Mouse (Mus musculus) spleen, postnatal 14 days (tissue): ENCODE results near the gene Bicc1.

Experiments used
- DNase-seq, 2 experiments: peaks; one replicate each; pipeline ENCODE4 v3.0.0; 2021 to 2022; ENCODE audit warnings: low spot score in 2 of 2

Bicc1 gene

GRCm38 (mm10) chr10:71159676-71160235 lies at the start of gene Bicc1:
TSS of gene Bicc1 (minus strand) at chr10:71159700.
- no peak for DNase-seq

DNA sequence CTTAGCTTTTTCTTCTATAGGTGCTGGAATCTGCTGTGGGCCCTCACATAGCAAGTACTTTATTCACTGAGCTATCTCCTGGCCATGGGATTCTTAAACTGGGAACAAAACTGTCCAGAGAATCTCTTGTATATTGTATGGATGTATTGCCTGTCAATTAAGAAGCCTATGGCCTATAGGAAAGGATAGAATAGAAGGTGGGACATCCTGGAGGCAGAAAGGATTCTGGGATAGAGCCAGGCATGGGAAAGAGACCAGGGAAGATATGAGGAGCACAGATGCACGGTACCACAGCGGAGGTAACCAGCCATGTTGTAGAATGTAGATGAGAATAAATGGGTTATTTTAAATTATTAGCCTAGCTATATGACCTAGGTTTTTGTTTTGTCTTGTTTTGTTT lies 42.0 kb upstream of the Bicc1 start:
- no peak for DNase-seq

DNA sequence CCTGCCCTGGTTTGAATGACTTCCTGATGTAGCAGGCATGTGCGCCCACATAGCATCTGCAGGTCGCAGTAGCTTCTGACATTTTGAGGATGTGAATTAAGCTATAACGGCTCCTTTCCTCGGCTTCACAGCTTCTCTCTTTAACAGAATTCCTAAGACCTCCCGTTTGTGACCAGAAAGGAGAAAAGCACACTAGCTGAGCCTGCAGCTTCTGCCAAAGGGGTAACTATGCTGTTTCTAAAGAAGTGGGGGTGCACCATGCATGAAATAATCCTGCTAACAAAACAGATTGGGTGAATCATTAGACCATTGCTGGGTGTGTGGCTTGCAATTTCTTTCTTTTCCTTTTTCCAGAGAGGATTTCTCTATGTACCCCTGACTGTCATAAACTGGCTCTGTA lies 41.5 kb upstream of the Bicc1 start:
- DNase-seq = no peak

DNA sequence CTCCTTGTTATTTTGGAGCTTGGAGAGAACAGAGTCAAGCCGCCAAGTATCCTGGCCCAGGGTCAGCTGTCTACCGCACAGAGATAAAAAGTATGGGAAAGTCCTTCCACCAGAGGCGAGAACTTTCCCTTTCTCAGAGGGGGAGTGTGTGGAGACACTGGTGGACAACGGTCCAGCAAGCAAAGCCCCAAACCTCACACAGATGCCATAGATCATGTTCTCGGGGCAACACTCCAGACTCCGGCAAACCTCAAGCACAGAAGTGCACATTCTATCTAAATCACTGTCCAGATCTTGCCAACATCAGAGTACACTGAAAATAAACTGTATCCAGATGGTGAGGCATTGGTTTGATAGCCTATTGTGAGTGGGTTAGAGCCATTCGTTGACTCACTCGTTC lies 39.2 kb upstream of the Bicc1 start:
- DNase-seq = no peak

DNA sequence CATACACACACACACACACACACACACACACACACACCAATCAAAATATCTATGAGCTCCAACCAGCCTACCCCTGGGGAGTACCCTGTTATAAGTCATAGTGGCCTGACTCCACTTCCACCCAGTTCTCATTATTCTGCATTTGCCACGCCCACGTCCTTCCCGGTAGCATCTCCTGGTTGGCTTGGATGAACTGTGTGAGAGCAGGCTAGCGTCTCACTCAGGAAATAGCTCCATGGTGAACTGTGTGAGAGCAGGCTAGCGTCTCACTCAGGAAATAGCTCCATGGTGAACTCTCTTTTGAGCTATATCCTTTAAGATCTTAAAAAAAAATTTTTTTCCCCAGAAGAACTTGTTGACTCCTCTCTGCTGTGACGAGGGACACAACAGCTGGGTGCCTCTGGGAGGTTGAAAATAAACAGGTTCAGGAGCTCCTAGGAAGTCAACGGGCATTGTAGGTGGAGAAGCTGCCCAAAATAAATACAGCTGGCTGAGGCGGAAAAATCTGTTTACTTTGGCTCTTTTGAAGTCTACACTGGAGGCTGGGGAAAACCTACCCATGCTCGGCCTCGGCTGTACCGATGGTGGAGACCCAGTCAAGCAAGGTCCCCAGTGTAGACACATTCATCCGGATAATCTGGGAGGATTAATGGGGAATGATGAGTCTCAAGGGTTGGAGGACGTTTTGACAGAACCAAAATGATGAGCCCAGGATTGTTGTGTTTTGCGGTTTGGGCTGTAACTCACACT lies 37.7 kb upstream of the Bicc1 start:
- DNase-seq = no peak

GRCm38 (mm10) chr10:71195501-71195900 lies 36.0 kb upstream of the Bicc1 start:
- no peak for DNase-seq

DNA sequence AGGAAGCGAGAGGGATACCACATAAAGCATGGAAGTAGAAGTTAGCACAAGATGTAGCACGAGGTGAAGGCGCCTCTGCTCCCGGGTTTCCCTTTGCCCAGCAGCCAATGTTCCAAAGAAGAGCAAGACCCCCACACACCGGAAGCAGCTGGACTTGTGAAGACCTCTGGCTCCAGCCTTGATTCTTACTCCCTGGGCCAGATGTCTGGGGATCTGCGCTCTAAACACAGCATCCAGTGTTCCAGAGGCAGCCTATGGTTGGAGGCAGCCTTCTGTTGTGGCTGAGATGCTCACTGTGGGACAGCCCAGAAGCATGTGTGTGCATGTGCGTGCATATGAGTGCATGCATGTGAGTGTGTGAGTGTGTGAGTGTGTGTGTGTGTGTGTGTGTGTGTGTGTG lies 35.2 kb upstream of the Bicc1 start:
- DNase-seq = no peak

DNA sequence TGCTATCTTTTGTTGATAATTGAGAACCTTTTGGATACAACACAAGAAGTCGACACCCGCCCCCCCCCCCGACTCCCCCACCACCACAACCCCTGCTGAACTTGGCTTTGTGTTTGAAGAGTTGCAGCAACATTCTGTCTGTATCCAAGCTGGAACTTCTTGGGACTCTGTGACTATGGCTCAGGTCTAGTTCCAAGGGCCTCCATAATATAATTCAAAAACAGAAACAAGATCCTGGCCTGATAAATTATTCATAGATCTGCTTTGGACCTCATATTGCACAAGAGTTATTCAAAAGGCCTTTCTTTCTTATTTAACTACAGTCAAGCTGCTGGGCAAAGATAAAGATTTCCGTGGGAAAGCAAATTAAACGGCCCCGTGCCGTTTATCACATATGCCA lies 33.8 kb upstream of the Bicc1 start:
- DNase-seq = no peak

DNA sequence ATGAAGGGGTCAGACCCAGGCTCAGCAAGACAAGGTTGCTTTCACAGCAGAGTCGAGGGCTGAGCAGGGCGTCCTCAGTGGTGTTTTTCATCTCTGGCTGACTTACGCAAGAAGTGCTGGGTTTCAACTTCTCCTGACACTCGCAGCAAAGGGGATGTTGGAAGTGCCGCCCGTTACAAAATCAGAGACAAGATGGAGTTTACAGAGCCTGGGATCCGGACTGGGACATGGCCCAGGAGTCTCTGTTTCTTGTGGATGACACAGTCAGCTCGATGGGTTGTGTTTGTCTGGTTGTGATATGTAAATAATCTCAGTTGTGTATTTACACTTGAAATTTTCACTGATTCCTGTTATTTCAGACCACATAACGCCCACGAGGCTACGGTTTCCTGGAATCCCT lies 33.4 kb upstream of the Bicc1 start:
- DNase-seq = no peak

DNA sequence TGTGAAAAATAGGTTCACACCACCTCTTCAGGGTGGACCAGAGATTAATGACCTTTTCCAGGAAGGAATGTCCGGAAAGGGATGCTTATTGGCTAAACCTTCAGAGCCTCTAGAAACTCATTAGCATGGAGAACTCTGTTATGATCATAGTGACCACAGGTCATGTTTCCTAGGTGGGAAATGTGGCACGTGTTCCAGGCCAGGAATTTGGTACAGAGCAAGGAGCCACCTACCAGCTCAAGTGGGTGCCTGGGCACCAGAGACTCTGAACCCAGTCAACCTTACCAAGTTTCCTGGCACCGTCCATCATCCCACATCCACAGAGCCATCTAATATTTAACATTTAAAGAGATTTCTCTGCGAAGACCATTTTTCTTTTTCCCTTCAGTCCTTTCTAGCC lies 29.2 kb upstream of the Bicc1 start:
- DNase-seq = no peak

DNA sequence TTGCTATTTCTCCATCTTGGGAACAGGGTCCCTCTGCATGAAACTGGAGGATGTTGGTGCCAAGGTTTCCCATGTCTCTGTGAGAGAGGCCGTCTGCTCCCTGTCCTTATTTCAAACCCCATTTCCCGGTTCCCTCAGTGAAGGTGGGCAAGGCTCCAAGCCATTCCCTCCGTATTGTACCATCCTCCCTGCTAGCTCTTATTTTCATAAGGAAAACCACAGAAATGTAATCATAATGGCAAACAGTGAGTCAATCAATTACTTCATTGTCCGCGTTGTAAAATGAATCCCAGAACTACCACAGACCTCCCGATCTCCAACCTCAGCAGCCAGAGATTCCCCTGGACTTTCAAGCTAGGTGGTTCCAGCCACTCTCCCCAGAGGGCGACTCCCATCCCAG lies 25.6 kb upstream of the Bicc1 start:
- DNase-seq = no peak

GRCm38 (mm10) chr10:71183339-71184031 lies 24.0 kb upstream of the Bicc1 start:
- no peak for DNase-seq

GRCm38 (mm10) chr10:71181931-71182330 lies 22.4 kb upstream of the Bicc1 start:
- DNase-seq = no peak

DNA sequence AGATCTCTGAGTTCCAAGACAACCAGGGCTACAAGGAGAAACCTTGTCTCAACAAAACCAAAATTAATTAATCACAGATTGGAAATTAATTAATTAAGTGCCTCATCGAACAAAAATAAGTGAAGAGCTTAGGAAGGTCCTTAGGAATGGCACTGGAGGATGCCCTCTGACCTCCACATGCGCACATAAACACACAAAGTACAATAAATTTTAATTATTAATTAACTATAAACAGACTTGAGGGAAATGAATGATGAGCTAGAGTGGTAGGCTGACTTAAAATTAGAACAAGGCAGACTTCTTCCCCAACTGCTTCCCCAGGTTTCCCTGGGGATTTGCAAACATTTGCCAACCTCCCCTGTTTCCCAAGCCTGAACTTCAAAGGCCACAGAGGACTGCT lies 21.6 kb upstream of the Bicc1 start:
- DNase-seq = no peak

- DNase-seq = no peak
These were observed 20.6 kb upstream of the Bicc1 start for GRCm38 (mm10) chr10:71180057-71180456.

GRCm38 (mm10) chr10:71177201-71177600 lies 17.7 kb upstream of the Bicc1 start:
- no peak for DNase-seq

DNA sequence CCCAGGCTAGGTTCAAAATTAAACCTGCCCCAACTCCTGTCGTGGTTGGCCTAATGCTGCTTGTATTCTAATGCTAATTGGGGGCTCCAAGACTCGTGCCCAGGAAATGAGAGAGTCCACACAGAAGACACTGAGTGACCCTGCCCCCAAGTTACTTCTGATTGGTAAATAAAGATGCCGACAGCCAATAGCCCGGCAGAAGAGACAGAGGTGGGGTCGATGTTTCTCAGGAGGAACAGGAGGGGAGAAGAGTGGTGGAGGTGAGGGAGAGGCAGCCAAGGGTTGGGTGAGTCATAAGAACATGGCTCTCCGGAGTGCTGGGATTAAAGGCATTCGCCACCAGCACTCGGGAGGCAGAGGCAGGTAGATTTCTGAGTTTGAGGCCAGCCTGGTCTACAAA lies 16.8 kb upstream of the Bicc1 start:
- no peak for DNase-seq

- DNase-seq = no peak
These were observed 15.8 kb upstream of the Bicc1 start for GRCm38 (mm10) chr10:71175280-71175679.

DNA sequence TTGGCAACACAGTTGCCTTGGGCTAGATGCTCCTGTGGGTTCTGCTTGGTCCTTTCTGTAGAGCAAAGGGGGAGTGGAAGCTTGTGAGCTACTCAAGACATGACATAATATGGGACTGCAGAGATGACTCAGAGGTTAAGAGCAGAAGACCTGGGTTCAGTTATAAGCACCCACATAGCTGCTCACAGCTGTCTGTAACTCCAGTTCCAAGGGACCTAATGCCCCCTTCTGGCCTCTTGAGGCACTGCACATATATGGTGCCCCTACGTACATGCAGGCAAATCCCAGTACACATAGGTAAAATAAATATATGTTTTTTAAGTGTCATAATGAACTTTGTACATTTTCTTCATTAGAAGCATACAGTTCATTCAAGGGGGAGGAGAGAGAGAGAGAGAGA lies 11.9 kb upstream of the Bicc1 start:
- no peak for DNase-seq

- DNase-seq = no peak
These were observed 11.3 kb upstream of the Bicc1 start for GRCm38 (mm10) chr10:71170771-71171170.

GRCm38 (mm10) chr10:71169811-71170210 lies 10.3 kb upstream of the Bicc1 start:
- no peak for DNase-seq

DNA sequence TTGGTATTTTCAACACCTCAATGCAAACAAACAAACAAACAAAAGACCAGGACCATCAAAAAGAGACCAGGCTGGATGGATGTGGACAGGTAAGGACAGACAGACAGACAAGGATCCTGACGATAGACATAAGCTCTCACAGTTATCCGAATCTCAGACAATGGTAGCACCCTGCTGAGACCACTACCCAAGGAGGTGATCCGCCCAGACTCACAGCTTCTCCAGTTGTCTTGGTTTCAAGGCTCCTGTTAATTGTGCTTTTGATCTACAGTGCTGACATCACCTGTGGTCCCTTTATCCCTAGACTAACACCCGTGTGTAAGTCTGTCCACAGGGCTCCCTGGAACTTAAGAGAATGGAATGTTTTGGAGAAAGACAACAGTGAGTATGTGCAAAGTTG lies 9.7 kb upstream of the Bicc1 start:
- no peak for DNase-seq

DNA sequence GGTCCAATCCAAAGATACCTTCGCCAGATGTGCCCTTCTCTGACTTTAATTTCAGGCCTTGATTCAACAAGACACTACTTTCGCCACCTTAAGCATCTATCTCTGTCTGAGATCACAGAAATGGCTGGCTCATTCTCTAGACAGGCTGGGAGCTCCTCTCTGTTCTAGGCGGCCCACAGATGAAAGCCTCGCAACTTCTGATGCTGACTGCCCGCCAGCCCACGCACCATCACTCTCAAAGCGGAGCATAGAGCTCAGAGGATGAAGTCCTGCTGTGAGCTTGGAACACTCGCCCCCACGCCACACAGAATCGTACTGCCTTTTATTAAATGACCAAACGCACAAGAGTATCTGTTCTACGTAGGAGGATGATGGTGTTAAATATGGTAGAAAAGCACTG lies 949 bp upstream of the Bicc1 start:
- DNase-seq = no peak
